Mouse (Mus musculus): ENCODE results near the gene Tmem243. TPM values are rescaled to one million over a fixed set of nuclear protein-coding genes. Genes with fewer than 3 reads are reported as not detected.
"Not testable (repeated sequence)": the region's sequence is repeated elsewhere in the genome, so short reads cannot be mapped to it uniquely, and the experiment has no call there.

Tmem243 gene
- total RNA-seq, 2 experiments from 2014 or later: 5.0 to 5.8 TPM

- not testable (repeated sequence) for ATAC-seq (replicated peaks; ENCODE audit: low FRiP score, poor library complexity, severe bottlenecking)
Observed at GRCm38 (mm10) chr5:9165151-9165550, 64.7 kb downstream of the Tmem243 start.

GRCm38 (mm10) chr5:9166366-9166765 is 65.9 kb downstream of the Tmem243 start:
- no peak for ATAC-seq (replicated peaks; ENCODE audit: low FRiP score, poor library complexity, severe bottlenecking)

- ATAC-seq (replicated peaks; ENCODE audit: low FRiP score, poor library complexity, severe bottlenecking): not testable (repeated sequence)
Observed at GRCm38 (mm10) chr5:9169328-9170005, 69.0 kb downstream of the Tmem243 start.

GRCm38 (mm10) chr5:9173295-9173694 is 72.8 kb downstream of the Tmem243 start:
- ATAC-seq (replicated peaks; ENCODE audit: low FRiP score, poor library complexity, severe bottlenecking): no peak

GRCm38 (mm10) chr5:9186467-9186866 is 86.0 kb downstream of the Tmem243 start:
- ATAC-seq (replicated peaks; ENCODE audit: low FRiP score, poor library complexity, severe bottlenecking): no peak

Other genes with a start within 250 kb of the Tmem243 start
- gene Abcb4, start 207.0 kb upstream of the Tmem243 start, total RNA-seq (2015; ENCODE audit: low replicate concordance): 169 and 174 TPM in 2 replicates
- gene Abcb4, start 207.0 kb upstream of the Tmem243 start, total RNA-seq (2017; ENCODE audit: low replicate concordance): 418 and 429 TPM in 2 replicates
- 8.8 and 18.2 TPM in 2 replicates for gene Crot, start 103.3 kb upstream of the Tmem243 start, total RNA-seq (2015; ENCODE audit: low replicate concordance)
- gene Crot, start 103.3 kb upstream of the Tmem243 start, total RNA-seq (2017; ENCODE audit: low replicate concordance): 6.0 and 11.3 TPM in 2 replicates
- gene Dmtf1, start 61.1 kb downstream of the Tmem243 start, total RNA-seq (2015; ENCODE audit: low replicate concordance): 16.9 and 19.4 TPM in 2 replicates
- 14.1 and 15.2 TPM in 2 replicates for gene Dmtf1, start 61.1 kb downstream of the Tmem243 start, total RNA-seq (2017; ENCODE audit: low replicate concordance)
- gene 9330182L06Rik, start 165.4 kb downstream of the Tmem243 start, total RNA-seq (2015; ENCODE audit: low replicate concordance): not detected in 2 replicates
- not detected in 2 replicates for gene 9330182L06Rik, start 165.4 kb downstream of the Tmem243 start, total RNA-seq (2017; ENCODE audit: low replicate concordance)